Mouse (Mus musculus) lung, embryonic 15.5 days (tissue): Measurements from ENCODE around the gene Rbm6. TPM values are rescaled to one million over a fixed set of nuclear protein-coding genes. Genes with fewer than 3 reads are reported as not detected.

Experiments
- polyA plus RNA-seq: library from polyadenylated mRNA; unstranded; fragments of >200 nt; fragmentation: Nextera tagmentation; extraction: Ambion mirVana; gene quantifications from 2 replicates; pipeline ENCODE4 v1.2.1, GENCODE M21; 2015

The Rbm6 gene
- polyA plus RNA-seq, 1 experiment from 2014 or later: 74.0 TPM

Other genes with a start within 250 kb of the Rbm6 start
- gene Gnai2, start 237.9 kb downstream of the Rbm6 start, polyA plus RNA-seq: 469 and 478 TPM in 2 replicates
- gene Slc38a3, start 203.7 kb downstream of the Rbm6 start, polyA plus RNA-seq: 3.9 and 4.1 TPM in 2 replicates
- 0.54 and 0.93 TPM in 2 replicates for gene Gnat1, start 193.5 kb downstream of the Rbm6 start, polyA plus RNA-seq
- gene Sema3f, start 162.8 kb downstream of the Rbm6 start, polyA plus RNA-seq: 12.3 and 13.7 TPM in 2 replicates
- 188 and 202 TPM in 2 replicates for gene Rbm5, start 102.2 kb downstream of the Rbm6 start, polyA plus RNA-seq
- gene Mon1a, start 14.9 kb upstream of the Rbm6 start, polyA plus RNA-seq: 11.0 and 12.6 TPM in 2 replicates
- 4.4 TPM in 2 replicates for gene Mst1r, start 33.6 kb upstream of the Rbm6 start, polyA plus RNA-seq
- not detected in 2 replicates for gene Actl11, start 55.2 kb upstream of the Rbm6 start, polyA plus RNA-seq
- 2.8 and 3.1 TPM in 2 replicates for gene Camkv, start 62.4 kb upstream of the Rbm6 start, polyA plus RNA-seq
- gene Traip, start 76.9 kb upstream of the Rbm6 start, polyA plus RNA-seq: 26.8 and 31.5 TPM in 2 replicates
- 22.3 and 22.8 TPM in 2 replicates for gene Uba7, start 102.3 kb upstream of the Rbm6 start, polyA plus RNA-seq
- 3.5 and 3.6 TPM in 2 replicates for gene Gm20661, start 109.8 kb upstream of the Rbm6 start, polyA plus RNA-seq
- gene Inka1, start 112.6 kb upstream of the Rbm6 start, polyA plus RNA-seq: 68.7 and 76.6 TPM in 2 replicates
- 5.2 and 6.1 TPM in 2 replicates for gene Cdhr4, start 119.3 kb upstream of the Rbm6 start, polyA plus RNA-seq
- 0.44 and 0.72 TPM in 2 replicates for gene Gm20662, start 123.1 kb upstream of the Rbm6 start, polyA plus RNA-seq
- gene Ip6k1, start 129.3 kb upstream of the Rbm6 start, polyA plus RNA-seq: 49.4 and 53.7 TPM in 2 replicates
- gene Gmppb, start 176.0 kb upstream of the Rbm6 start, polyA plus RNA-seq: 28.6 and 30.9 TPM in 2 replicates
- gene Amigo3, start 179.9 kb upstream of the Rbm6 start, polyA plus RNA-seq: 2.5 and 2.9 TPM in 2 replicates
- gene Mst1, start 207.2 kb upstream of the Rbm6 start, polyA plus RNA-seq: 0.25 and 0.35 TPM in 2 replicates
- gene Rnf123, start 210.1 kb upstream of the Rbm6 start, polyA plus RNA-seq: 22.3 and 28.4 TPM in 2 replicates
- 57.8 and 59.1 TPM in 2 replicates for gene Apeh, start 221.4 kb upstream of the Rbm6 start, polyA plus RNA-seq